Mouse (Mus musculus) gastrocnemius, postnatal 36 days (tissue): ENCODE data around the gene Sntb2. TPM values are rescaled to one million over a fixed set of nuclear protein-coding genes. Genes with fewer than 3 reads are reported as not detected.
"Not testable (repeated sequence)": the region's sequence is repeated elsewhere in the genome, so short reads cannot be mapped to it uniquely, and the experiment has no call there.

Experiments used
- DNase-seq, 2 experiments: peaks; one replicate each; pipeline ENCODE4 v3.0.0; 2022
- intact Hi-C: fragments of 180-260 bp; cut with DNase I; formaldehyde crosslinking; loops from one replicate; pipeline ENCODE4 v1.15.1; 2025
- total RNA-seq, 2 experiments: library from RNA; stranded (reverse); gene quantifications; 2 replicates each; pipeline ENCODE4 v1.2.3; 2021

Gene Sntb2
- total RNA-seq, 2 experiments from 2014 or later = 5.0 to 5.6 TPM

DNA sequence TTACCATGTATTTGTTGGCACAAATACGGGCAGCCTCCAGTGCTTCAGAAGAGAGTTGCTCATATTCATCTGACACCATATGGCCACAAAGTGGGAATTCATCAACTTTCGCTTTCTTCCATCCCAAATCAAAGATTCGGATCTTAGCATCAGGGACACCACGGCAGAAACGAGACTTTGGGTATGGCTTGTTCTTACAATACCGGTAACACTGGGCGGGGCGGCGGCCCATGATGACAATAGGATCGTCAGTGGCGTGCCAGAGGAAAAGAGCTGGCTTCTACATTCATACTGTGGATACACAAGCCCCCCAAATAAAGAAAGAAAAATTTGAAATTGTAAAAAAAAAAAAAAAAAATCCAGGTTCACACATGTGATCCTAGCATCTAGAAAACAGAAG, 7.4 kb upstream of the Sntb2 start:
- intact Hi-C loops = loop anchor here (5.0 kb wide), 1 partner anchor 74 kb away; no protein-coding TSS in a partner anchor
- not testable (repeated sequence) for DNase-seq

- peak in 1 of 2 experiments; percentile 37 for DNase-seq
- intact Hi-C loops = loop anchor here (5.0 kb wide), 1 partner anchor 73 kb away; no protein-coding TSS in a partner anchor
Observed at GRCm38 (mm10) chr8:106929155-106929913, 6.2 kb upstream of the Sntb2 start.

DNA sequence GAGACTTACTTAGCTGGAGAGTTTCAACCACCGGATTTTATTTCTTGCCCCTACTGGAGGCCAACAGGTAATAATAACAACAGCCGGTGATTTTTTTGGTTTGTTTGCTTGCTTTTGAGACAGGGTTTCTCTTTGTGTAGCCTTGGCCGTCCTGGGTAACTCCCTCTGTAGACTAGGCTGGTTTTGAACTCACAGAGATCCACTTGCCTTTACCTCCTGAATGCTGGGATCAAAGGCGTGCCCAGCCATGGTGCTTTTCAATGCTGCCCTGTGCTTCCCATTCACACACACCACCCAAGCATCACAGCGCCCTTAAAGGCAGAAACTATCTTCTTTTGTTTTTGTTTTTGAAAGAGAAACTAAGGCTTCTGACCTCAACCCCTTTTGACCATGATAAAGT, 5.6 kb upstream of the Sntb2 start:
- DNase-seq = no peak
- intact Hi-C loops = loop anchor here (5.0 kb wide), 1 partner anchor 72 kb away; no protein-coding TSS in a partner anchor

DNA sequence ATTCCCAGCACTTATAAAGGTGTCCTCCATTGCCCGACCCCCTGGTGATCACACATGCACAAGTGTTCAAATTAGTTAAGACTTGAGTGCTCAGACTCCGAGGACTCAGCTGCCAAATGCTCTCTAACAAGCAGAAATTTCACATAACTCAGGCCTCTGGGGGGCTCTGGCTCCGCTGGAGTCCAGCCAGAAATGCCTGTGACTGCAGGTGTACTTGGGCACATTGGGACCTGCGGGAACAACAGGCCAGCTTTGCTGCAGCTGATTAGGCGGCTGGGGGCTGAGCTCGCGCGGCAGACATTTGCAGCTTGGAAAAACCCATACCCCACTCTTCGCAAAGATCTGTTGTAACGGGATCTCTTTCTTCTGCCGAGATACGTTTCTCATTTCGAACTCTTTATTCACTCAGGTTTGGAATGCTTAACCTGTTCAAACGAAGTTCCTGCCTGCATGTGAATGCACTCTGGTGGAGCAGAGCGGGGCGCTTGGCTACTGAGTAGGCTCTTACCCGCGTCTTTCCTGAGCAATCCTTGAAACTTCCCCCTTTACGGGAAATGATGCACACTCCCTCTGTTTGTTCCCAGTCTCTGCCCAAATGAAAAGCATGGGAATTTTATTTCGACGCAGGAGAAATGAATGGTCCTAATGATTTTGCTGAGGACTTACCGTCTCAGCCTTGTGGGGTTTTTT, 3.0 kb upstream of the Sntb2 start:
- intact Hi-C loops = no loop called here
- no peak for DNase-seq

DNA sequence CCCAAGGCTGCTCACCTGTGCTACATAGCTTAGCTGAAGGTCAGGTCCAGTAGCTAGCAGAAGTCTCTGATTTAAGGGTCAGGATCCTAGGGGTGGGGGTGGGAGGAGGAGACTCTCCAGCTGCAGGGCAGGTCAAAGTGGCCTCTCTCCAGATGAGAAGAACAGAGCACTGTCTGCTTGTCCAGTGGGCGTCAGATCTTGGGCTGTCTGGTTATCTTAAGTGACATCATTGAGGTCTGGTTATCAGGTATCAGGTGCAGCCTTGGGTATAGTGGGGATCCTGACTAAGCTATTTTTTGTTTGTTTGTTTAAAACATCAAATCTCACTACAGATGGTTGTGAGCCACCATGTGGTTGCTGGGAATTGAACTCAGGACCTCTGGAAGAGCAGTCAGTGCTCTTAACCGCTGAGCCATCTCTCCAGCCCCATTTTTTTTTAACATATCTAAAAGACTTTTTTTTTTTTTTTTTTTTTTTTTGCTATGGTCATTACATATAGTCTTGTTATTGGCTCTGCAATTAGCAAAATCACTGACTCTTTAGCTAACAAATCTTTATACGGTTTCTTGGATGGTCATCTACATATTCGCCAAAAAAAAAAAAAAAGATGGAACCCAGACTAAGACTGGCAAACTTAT, 1.9 kb upstream of the Sntb2 start:
- intact Hi-C loops = no loop called here

DNA sequence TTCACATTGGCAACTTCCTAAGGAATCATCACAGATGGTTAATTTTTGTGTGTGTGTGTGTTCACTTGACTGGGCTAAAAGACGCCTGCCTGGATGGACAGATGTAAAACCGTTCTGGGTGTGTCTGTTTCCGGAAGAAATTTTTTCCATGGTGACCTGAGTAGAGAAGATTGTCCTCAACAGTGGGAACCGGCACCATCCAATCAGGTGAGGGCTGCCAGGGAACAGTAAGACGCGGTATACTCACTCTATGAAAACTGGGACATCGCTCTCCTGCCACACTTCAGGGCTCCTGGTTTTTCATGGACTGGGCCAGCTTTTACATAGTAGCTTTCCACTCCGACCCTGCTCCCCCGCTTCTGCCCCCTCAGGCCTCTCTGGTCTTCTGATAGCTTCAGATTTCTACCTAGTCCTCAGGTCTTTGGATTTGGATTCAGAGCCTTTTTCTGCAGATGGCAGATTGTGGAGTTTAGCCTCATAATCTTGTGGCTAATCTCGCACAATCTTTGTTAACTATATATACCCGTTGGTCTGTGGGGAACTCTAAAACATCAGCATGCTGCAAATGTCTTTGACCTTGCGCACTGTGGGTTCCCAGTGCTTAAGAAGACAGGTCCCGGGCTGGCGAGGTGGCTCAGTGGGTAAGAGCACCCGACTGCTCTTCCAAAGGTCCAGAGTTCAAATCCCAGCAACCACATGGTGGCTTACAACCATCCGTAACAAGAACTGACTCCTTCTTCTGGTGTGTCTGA, 1.1 kb upstream of the Sntb2 start:
- no peak for DNase-seq
- intact Hi-C loops = no loop called here

More for the DNA sequence above, 1.9 kb upstream of the Sntb2 start:
- DNase-seq = no peak

DNA sequence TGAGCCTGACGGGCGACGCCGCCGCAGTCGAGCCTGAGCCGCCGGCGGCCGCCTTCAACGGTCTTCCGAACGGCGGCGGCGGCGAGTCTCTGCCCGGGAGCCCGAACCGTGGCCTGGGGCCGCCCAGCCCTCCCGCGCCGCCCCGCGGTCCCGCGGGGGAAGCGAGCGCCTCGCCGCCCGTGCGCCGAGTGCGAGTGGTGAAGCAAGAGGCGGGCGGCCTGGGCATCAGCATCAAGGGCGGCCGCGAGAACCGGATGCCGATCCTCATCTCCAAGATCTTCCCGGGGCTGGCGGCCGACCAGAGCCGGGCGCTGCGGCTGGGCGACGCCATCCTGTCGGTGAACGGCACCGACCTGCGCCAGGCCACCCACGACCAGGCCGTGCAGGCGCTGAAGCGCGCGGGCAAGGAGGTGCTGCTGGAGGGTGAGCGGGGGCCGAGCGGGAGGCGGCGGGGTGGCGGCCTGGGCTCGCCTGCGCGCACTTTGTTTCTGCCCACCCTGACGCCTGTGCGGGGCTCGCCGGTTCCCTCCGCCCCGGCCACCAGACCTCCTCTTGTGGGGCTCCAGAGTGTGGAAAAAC, 438 bp downstream of the Sntb2 start:
- peak; percentile 27 to 58 for DNase-seq
- intact Hi-C loops = no loop called here

GRCm38 (mm10) chr8:106936478-106937051, 1.0 kb downstream of the Sntb2 start:
- intact Hi-C loops = no loop called here
- DNase-seq = peak in 1 of 2 experiments; percentile 40

GRCm38 (mm10) chr8:106937081-106937800, 1.7 kb downstream of the Sntb2 start:
- intact Hi-C loops = no loop called here
- DNase-seq = no peak

DNA sequence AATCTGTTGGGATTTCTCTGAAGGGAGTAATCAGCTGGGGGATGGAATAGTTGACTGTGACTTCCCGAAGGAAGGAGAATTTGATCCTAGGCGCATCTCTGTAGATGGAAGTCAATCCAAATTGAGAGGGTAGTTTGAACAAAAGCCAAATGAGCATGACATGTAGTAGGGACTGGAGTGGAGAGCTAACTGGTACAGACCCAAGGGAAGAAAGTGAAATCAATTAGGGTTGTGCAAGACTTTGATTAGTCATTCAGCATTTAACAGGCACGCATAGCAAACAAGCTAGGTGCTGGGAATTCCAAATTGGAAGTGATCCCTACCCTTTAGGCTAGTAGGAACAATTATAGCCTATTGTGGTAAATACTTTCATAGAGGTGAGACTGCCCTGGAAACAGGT, 6.3 kb downstream of the Sntb2 start:
- intact Hi-C loops = no loop called here
- no peak for DNase-seq

- intact Hi-C loops = no loop called here
Observed at GRCm38 (mm10) chr8:106943874-106944418, 8.4 kb downstream of the Sntb2 start.

GRCm38 (mm10) chr8:106944756-106945155, 9.2 kb downstream of the Sntb2 start:
- intact Hi-C loops = no loop called here
- DNase-seq = peak in 1 of 2 experiments; percentile 40

More at GRCm38 (mm10) chr8:106943874-106944418, 8.4 kb downstream of the Sntb2 start:
- no peak for DNase-seq

- intact Hi-C loops = no loop called here
- no peak for DNase-seq
Observed at GRCm38 (mm10) chr8:106948678-106949243, 13.2 kb downstream of the Sntb2 start.

GRCm38 (mm10) chr8:106951707-106952106, 16.2 kb downstream of the Sntb2 start:
- no peak for DNase-seq
- intact Hi-C loops = no loop called here

DNA sequence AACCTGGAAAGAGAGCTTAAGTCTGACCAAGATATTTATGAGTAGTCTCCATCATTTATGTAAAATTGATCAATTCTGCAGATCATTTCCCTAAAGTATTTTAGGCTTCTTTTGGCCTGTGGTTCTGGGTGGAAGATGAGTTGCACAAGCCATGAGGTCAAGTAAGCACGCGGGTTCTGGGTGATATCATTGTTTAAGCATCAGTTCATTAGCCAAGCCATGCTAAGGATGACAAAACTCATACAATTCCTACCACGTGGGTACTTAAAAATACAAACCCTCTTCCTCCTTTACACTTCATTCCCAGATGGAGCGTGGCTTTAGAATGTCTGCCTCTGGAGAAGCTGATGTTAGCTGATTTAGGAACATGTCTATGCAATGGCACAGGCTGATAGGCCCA, 18.0 kb downstream of the Sntb2 start:
- DNase-seq = no peak
- intact Hi-C loops = no loop called here

DNA sequence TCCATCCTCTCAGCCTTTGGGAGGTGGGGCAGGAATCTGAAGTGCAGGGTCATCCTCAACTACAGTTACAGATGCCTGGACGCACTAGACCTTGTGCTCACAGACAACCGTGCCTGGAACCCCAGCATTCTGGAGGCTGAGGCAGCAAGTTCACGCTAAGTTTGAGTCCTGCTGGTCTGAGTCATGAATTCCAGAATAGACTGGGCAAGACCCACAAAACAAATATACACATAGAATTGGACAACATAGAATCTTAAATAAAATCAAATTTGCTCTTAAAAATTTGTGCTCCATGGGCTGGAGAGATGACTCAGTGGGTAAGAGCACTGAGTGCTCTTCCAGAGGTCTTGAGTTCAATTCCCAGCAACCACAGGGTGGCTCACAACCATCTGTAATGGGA, 21.5 kb downstream of the Sntb2 start:
- DNase-seq = no peak
- intact Hi-C loops = no loop called here

DNA sequence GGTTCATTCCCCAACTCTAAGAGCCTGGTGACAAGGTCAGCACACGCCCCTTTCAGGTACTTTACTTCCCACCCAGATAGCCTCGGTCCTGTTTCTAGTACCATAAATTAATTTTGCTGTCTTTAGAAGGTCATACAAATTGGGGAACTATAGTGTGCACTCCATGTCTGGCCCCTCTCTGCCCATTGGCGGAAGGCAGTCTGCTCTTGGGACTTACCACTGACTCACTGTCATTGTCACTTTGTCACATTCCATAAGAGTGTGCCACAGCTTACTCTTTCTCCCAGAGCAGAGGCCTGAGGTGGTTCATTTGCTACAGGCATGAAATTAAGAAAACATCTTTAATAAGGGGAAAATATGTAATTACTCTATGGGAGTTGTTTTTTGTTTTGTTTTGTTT, 22.7 kb downstream of the Sntb2 start:
- DNase-seq = no peak
- intact Hi-C loops = no loop called here

DNA sequence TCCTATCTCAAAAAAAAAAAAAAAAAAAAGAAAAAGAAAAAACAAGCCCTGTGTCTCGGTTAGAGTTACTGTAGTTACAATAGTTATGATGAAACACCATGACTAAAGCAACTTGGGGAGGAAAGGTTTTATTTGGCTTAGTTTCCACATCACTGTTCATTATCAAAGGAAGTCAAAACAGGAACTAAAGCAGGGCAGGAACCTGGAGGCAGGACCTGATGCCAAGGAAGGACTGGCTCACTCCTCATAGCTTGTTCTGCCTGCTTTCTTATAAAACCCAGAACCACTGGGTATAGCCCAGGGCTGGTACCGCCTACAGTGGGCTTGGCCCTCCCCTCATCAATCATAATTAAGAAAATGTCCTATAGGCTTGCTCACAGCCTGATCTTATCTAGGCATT, 24.1 kb downstream of the Sntb2 start:
- intact Hi-C loops = no loop called here

DNA sequence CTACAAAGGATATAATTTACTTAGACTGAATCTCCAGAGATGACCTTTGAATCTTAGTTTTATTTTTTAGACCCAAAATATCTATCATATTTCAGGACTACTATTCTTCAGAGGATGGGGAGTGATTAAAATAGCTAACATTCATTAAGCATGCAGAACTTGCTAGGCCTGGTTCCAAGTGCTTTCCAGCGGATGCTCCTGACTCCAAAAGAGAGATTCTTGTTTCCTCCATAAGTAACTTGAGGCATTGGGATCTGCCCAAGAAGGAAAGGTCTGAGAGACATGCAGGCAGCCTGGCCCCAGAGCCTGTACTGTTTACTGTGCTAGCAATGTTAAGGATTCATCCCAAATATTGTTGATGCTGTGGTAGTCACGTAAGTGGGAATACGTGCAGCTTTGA, 26.8 kb downstream of the Sntb2 start:
- intact Hi-C loops = no loop called here
- DNase-seq = no peak

More for the DNA sequence above, 24.1 kb downstream of the Sntb2 start:
- DNase-seq = no peak
